Mouse (Mus musculus) CH12F3 (cell line): ENCODE measurements around the gene Apol7c.
"Not testable (repeated sequence)": the region's sequence is repeated elsewhere in the genome, so short reads cannot be mapped to it uniquely, and the experiment has no call there.

ENCODE experiments used
- in situ Hi-C: fragments of 300-500 bp; cut with MboI; formaldehyde crosslinking; loops from 2 replicates; pipeline ENCODE4 v1.14.3; 2020; ENCODE audit warnings: low sequenced_read_pairs

Gene Apol7c

GRCm38 (mm10) chr15:77533216-77533615 is at the start of gene Apol7c:
Gene Apol7c, minus strand, starts transcription at chr15:77533316.
- in situ Hi-C loops, result no loop called here

DNA sequence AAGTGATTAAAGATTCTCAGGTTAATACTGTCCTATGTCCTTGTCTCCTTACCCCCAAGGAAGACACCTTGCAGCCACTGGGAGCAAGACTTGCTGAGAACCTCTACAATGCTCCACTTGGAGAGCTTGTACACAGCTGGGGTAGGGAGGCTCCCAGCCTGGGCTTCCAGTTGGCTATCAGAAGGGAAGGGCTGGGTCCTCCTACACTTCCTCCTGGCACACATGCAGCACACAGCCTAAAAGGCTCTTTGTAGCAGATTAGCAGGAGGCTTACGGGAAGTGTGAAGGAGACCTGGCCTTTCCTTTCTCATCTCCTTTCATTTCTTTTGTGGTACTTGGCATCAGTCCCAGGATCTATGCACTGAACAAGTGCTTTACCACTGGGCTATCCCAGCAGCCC is 48.6 kb upstream of the Apol7c start:
- in situ Hi-C loops, result no loop called here

GRCm38 (mm10) chr15:77579311-77579710 is 46.2 kb upstream of the Apol7c start:
- in situ Hi-C loops, result no loop called here

DNA sequence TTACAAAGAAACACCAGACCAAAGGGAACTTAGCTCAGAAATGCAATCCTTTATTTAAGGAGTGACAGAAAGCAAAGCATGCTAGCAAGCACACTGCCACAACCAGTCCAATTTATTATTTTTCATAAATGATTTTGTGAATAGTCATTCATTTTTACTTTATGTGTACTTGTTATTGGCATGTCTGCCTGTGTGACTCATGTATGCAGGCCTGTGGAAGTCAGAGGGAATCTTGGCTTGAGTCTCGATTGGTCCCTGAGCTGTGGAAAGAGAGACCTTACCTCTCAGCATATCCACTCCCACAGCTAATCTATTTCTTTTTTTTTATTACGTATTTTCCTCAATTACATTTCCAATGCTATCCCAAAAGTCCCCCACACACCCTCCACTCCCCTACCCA is 45.7 kb upstream of the Apol7c start:
- in situ Hi-C loops, result no loop called here

DNA sequence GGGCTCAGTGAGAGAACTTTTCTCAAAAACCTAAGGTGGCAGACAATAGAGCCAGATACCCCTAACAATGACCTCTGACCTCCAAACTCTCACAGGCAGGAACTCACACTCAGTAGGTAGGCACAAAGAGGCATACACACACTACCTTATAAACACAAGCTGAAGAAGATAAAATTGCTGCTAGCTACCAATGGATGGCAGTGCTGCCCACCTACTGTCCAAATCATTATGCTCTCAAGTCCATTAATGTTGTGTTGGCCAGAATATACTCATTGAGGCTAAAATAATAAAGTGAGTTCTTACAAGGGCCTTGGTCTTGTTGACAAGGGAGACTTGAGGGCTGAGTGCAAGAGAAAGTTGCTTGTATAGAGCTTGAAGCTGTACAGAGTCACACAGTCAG is 30.1 kb upstream of the Apol7c start:
- in situ Hi-C loops, result no loop called here

DNA sequence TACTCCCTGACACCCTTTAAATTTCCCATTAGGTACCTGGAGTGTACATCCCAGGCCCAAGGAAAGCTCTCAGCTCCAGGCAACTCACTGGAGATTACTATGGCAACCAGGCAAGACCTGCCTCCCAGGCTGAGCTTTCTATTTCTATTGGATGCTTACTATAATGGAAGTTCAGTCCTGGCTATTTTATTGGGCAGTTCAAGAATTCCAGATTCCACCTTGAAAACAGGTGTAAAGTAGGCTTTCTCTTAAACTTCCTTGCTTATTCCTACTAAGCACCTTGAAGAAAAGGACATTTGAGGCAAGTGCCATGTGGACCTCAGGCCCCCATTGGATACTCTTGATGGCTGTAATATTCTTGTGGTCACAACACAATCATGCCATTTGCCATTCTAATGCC is 28.7 kb upstream of the Apol7c start, which contains the start of gene 1700025B11Rik:
Gene 1700025B11Rik (minus strand): TSS at position 101 of the 400 bp plus-strand sequence.
- in situ Hi-C loops, result no loop called here

DNA sequence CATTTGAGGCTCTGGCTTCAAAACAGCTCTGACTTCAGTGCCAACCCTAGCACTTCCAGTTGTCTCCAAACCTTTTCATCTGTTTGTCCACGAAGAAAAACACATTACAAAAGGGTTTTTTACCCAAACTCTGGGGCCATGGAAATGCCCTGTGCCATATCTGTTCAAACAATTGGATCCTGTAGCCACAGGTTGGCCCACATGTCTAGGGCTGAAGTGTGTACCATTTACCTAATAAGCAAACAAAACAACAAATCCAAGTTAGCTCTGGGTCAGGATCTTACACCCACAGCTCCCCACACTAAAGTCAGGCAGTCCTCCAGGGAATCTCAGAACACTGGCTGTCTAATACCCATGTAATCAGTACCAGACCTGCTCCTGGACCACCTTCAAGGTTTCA is 6.1 kb upstream of the Apol7c start:
- in situ Hi-C loops, result not testable (repeated sequence)

GRCm38 (mm10) chr15:77523186-77523843 is 9.8 kb downstream of the Apol7c start:
- in situ Hi-C loops, result not testable (repeated sequence)

- in situ Hi-C loops, result not testable (repeated sequence)
Observed at GRCm38 (mm10) chr15:77520596-77520995, 12.5 kb downstream of the Apol7c start.

DNA sequence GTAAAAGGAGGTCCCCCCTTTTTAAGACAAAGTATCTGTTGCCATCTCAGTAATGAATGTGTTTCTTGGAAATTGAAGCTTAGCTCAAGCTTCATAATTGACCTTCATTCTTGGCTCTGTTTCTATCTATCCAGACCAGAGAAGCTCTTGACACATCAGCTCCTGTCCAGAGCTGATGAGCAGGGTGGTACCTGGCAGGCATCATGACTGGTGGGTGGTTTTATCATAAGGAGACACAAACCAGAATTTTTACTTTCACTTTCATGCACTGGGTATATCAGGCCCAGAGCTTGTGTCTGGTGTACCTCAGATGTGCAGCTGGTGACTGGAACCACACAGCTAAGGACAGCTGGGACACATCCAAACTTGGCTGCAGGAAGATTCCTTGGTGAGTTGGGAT is 25.1 kb downstream of the Apol7c start, which contains the start of gene Apol11a:
Gene Apol11a (plus strand): TSS at position 306 of the 400 bp plus-strand sequence.
- in situ Hi-C loops, result not testable (repeated sequence)

- in situ Hi-C loops, result not testable (repeated sequence)
Observed at GRCm38 (mm10) chr15:77494694-77495093, 38.4 kb downstream of the Apol7c start.

DNA sequence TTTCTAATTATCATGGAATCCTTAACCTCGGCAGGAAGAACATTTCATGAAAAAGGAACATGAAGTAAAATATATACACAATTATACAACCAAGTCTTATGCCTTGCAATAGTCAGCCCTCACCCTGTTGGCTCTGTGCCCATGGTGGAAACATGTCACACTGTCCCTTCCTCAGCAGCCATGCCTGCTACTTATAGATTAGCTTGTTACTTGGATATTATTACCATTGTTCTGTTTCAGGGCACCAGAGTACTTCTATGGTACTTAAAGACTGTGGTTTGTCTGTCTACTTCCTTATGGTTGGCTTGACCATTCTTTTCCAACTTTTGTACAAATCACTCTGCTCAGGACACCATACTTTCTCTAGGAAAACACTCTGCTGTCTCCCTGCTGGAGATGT is 39.9 kb downstream of the Apol7c start:
- in situ Hi-C loops, result not testable (repeated sequence)

- in situ Hi-C loops, result no loop called here
Observed at GRCm38 (mm10) chr15:77482140-77482794, 50.8 kb downstream of the Apol7c start.

DNA sequence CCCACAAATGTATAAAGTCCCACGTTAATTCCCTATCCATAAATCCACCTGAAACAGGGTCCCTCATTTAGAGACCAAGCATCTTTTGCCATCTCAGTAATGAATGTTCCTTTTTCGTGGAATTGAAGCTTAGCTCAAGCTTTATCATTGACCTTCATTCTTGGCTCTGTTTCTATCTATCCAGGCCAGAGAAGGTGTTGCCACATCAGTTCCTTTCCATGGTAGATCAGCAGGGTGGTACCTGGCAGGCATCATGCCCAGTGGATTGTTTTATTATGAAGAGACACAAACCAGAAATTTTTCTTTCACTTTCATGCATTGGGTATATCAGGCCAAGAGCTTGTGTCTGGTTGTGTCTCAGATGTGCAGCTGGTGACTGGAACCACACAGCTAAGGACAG is 56.4 kb downstream of the Apol7c start, which contains the start of gene Apol10a:
Gene Apol10a (plus strand): TSS at position 355 of the 400 bp plus-strand sequence.
- in situ Hi-C loops, result not testable (repeated sequence)
